Mouse (Mus musculus) sigmoid colon, adult 10 weeks (tissue): ENCODE data around the gene Rsc1a1. TPM values are rescaled to one million over a fixed set of nuclear protein-coding genes. Genes with fewer than 3 reads are reported as not detected.

Experiments used
- polyA plus RNA-seq: library from polyadenylated mRNA; stranded (reverse); fragments of 350-450 nt; fragmentation: Illumina TruSeq; extraction: RNeasy Lipid Tissue Mini Kit (QIAGEN cat#74804); gene quantifications from one replicate; pipeline ENCODE4 v1.2.3, GENCODE M21; 2014; ENCODE audit warnings: low read depth, low replicate concordance

Rsc1a1 gene
- polyA plus RNA-seq = not detected

DNA sequence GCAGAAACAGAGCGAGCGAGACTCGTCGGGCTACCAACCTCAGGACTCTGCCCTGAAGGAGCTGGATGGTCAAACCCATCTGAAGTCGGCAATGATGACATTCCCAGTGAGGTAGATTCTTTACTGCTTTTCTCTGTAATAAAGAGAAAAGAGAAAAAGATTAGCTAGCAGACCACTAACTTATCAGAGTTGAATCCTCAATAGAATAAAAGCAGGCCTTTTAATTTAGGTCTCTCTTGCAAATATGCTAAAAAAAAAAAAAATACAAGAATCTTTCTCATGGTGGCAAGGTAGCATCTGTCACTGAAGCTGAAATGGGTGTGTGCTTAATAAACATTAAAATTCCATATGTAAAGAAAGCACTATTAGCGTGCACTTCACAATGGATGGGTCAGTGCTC lies at the start of gene Rsc1a1:
TSS of gene Rsc1a1 (minus strand) at position 101 of the 400 bp plus-strand sequence.

DNA sequence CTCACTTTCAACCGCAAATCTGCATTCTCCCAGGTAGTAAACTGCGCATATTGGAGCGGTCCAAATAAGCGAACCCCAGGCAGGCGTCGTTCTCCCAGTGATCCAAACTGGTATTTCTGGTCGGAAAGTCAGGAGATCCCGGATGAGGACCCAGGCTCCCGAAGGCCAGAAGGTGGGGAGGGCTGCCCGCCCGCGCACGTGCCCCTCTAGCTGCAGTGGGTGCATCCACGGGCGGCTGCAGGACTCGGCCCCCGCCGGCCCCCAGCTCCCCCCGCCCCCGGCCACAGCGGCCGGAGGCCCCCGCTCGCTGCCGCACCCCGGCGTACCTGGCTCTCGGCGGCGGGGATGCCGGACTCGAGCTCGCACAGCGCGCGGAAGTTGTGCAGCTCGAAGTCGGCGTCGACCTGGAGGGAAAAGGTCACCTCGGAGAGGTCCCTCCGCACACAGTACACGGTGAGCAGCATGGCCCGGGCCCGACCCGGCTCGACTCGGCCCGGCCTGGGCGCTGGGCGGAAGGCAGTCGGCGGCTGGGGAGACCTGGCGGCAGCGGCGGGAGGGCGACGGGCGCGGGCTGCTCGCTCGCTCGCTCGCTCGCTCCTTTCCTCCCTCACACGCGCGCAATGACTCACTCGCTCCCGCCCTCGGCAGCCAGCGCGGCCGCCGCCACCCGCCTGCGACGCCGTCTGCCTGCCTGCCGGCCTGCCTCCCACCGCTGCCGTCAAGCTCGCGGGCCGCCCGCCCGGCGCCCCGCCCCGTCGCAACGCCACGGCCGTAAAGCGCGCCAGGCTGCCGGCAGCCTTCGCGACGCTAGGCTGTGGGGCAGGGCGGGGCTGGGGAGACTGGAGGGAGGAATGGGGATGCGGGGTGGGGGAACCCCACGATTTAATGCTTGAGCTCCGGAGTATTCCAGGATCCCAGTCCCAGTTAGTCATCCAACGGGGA lies 37.6 kb upstream of the Rsc1a1 start, which contains the start of gene Ddi2:
TSS of gene Ddi2 (minus strand) at position 689 of the 942 bp plus-strand sequence.

DNA sequence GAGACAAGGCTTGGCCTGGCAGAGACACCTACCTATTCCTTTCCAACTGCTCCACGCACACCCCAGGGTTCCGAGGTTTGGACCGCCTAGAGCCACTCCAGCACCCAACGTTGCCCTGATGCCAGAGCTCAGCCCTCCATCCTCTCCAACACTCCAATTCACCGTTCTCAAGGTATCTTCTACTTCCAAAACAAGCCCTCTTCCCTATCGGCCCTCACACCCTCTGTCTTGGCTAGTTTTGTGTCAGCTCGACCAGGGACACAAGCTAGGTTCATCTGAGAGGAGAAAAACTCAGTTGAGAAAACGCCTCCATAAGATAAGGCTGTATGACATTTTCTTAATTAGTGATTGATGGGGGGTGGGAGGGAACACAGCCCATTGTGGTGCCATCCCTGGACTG lies 20.6 kb downstream of the Rsc1a1 start, which contains the start of gene Plekhm2:
TSS of gene Plekhm2 (minus strand) at position 101 of the 400 bp plus-strand sequence.

Other genes with a start within 250 kb of the Rsc1a1 start
- gene Srarp, start 249.5 kb downstream of the Rsc1a1 start, polyA plus RNA-seq = not detected
- gene Zbtb17, start 240.9 kb downstream of the Rsc1a1 start, polyA plus RNA-seq = 0.41 TPM
- 10.9 TPM for gene Spen, start 147.0 kb downstream of the Rsc1a1 start, polyA plus RNA-seq
- gene Fblim1, start 79.5 kb downstream of the Rsc1a1 start, polyA plus RNA-seq = 55.8 TPM
- 2.5 TPM for gene Tmem82, start 67.0 kb downstream of the Rsc1a1 start, polyA plus RNA-seq
- gene Slc25a34, start 61.8 kb downstream of the Rsc1a1 start, polyA plus RNA-seq = 0.79 TPM
- gene Plekhm2, start 20.7 kb downstream of the Rsc1a1 start, polyA plus RNA-seq = 1.3 TPM
- gene Ddi2, start 37.8 kb upstream of the Rsc1a1 start, polyA plus RNA-seq = 45.4 TPM
- not detected for gene Agmat, start 61.1 kb upstream of the Rsc1a1 start, polyA plus RNA-seq
- 4.8 TPM for gene Dnajc16, start 105.3 kb upstream of the Rsc1a1 start, polyA plus RNA-seq
- 13.6 TPM for gene Casp9, start 108.0 kb upstream of the Rsc1a1 start, polyA plus RNA-seq
- 5.2 TPM for gene Cela2a, start 140.6 kb upstream of the Rsc1a1 start, polyA plus RNA-seq
- gene Ctrc, start 160.8 kb upstream of the Rsc1a1 start, polyA plus RNA-seq = not detected
- gene Efhd2, start 189.3 kb upstream of the Rsc1a1 start, polyA plus RNA-seq = 9.8 TPM